Mouse (Mus musculus): ENCODE results near the gene Smim20. TPM values are rescaled to one million over a fixed set of nuclear protein-coding genes. Genes with fewer than 3 reads are reported as not detected.

The Smim20 gene
- 44.4 to 59.6 TPM (median 47.2 TPM) in 3 replicates for total RNA-seq (2017)

DNA sequence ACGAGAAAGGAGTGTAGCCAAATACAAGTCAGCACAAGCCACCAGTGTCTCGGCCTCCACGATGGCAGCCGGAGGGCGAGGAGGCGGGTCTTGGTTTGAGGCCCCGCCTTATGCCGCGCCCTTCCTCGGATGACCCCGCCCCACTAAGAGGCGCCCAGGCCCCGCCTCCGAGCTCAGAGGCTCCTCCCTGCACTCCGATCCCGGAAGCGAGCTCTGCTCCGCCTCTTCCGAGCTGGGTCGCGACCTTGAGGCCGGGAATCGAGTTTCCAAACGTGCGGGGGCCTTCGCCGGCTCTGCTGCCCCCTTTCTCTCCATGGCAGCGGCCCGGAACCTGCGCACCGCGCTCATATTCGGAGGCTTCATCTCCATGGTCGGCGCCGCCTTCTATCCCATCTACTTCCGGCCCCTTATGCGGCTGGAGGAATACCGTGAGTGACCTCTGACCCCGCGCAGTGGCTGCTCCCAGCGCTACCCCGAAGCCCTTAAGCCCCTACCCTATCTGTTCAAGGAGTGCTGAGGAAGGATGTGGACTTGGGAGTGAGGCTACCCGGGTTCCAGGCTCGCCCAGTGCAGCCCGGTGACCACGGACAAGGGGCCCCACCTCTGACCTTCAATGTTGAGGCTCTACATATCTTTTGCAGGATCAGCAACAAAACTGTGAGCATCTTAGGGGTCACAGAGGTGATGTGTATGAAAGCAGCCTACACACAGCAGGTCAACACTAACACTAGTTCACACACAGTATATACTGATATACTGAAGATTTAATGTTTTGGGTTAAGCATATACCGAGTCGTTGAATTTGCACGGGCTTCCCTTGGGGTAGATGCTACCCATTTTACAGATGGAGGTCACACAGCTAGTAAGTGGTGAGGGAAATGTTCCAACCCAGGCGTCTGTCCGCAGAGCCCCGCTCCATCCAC is at the start of gene Smim20:
Smim20 (plus strand) TSS at position 153 of the 923 bp plus-strand sequence.
- ATAC-seq (replicated peaks; ENCODE audit: insufficient number of reproducible peaks, low FRiP score, low TSS enrichment, poor library complexity, severe bottlenecking) = peak; percentile 94

DNA sequence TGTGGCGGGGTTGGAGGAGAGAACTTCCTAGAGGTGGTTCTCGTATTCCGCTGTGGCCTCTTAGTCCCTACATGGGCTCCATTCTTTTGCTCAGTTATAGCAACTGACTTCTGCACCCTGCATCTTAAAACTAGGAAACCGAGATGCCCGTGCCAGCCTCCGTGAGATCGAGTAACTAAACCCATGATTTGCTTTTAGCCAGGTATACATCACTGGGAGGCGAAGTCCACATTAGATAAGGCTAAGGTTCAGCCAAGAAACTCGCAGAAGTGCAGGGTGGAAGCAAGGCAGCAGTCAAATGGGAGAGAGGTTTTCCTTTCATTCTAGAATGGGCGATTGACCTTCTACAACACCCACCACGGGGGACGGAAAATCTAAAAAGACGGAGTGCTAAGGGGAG is 41.4 kb upstream of the Smim20 start:
- ATAC-seq (replicated peaks; ENCODE audit: insufficient number of reproducible peaks, low FRiP score, low TSS enrichment, poor library complexity, severe bottlenecking) = no peak

DNA sequence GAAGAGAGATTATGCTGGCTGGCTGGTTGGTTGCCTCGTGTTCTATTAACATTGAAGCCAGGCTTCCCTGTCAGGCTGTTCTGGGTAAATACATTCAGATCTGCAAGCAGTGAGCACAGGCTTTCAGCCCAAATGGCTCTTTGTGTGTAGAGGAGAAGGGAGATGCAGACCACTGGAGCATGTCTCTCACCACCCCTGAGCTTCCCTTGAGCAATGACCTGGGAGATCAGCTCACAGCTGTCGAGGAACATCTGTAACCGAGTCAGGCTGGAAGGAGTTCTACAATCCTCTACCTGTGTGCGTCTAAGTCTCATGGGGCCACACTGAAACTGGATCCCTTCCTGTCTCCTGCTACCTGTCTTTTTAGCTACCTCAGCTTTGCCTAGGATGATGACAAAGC is 36.3 kb upstream of the Smim20 start:
- ATAC-seq (replicated peaks; ENCODE audit: insufficient number of reproducible peaks, low FRiP score, low TSS enrichment, poor library complexity, severe bottlenecking) = no peak

DNA sequence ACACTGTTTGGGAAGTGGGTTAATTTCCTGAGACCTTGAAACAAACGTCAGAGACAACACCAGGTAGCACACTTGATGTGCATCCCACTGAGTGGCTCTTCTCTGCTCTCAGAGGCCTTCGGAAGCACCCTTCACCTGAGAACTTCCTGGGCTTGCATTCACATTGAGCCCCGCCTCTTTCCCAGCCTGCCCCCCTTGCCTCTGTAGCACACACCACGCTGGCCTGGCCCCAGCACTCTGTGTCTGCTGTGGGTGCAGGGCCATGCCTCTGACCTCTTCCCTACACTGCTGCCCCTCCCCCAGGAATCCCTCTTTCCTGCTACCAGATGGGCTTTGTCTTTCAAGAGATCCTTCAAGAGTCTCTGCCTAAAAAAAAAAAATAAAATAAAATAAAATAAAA is 31.3 kb upstream of the Smim20 start:
- ATAC-seq (replicated peaks; ENCODE audit: insufficient number of reproducible peaks, low FRiP score, low TSS enrichment, poor library complexity, severe bottlenecking) = no peak

DNA sequence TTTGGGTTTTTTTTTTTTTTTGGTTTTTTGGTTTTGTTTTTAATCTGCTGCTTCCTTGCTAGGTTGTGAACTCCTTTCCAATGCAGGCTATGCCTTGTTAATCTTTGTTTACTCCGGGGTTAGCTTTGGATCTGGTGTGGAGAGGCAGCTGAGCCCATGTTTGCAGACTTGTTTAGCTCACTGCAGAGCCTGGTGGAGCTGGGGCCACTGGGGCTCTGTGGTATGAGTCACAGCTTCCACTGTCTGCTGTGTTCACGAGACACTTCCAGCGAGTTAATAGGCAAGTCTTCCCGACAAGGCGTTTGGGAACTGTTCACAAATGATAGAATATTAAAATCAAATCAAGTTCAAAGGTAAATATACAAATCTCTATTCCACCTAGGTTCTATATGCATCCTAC is 30.7 kb upstream of the Smim20 start:
- no peak for ATAC-seq (replicated peaks; ENCODE audit: insufficient number of reproducible peaks, low FRiP score, low TSS enrichment, poor library complexity, severe bottlenecking)

DNA sequence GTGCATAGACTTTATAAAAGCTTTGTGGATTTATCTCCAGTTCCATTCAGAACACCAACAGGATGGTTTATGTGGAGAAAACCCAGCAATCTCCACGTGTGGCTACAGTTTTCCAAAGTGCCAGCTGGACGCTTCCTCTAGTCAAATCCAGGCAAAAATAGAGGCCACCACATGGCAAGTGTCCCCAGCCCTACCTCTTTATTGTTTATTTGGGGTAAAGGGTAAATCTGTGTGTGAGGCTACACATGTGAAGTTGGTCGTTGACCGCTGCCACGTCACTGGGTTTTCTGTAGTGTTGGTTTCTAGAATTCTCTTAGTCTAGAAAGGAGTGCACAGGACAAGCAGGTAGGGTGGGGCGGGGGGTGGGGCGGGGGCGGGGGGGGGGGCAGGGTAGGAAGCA is 30.1 kb upstream of the Smim20 start:
- ATAC-seq (replicated peaks; ENCODE audit: insufficient number of reproducible peaks, low FRiP score, low TSS enrichment, poor library complexity, severe bottlenecking) = no peak

DNA sequence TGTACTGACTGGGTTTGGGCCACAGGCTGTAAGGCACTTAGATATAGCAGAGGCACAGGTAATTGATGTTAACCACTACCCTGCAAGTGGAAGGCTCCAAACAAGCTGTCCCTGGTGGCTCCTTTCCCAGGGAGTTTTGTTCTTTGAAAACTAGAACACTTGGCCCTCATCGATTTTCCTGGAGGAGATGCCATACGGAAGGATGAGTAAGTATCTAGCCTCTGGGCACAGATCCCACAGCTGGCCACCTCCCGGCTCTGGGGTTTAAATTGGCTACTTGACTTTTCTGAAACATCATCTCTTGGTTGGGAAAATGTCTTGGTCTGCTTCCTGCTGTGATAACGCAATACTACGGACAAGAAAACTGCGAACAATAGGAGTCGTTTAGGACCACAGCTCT is 28.1 kb upstream of the Smim20 start:
- no peak for ATAC-seq (replicated peaks; ENCODE audit: insufficient number of reproducible peaks, low FRiP score, low TSS enrichment, poor library complexity, severe bottlenecking)

DNA sequence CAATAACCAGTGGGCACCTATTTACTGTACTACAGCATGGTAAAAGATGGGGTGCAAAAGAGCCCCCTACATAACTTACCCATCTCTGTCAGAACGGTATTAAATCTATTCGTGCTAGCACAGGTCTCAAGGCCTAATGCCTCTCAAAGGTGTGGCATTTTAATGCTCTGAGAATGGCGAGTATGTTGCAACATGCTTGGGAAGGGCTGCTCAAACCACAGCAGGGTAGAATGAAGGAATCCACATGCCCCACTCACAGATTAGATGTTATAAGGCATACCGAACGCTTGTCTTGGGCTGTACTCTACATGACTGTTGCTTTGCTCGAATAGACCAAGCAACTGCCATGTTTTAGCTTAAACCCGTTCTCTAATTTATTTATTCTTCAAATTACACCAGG is 27.7 kb upstream of the Smim20 start:
- ATAC-seq (replicated peaks; ENCODE audit: insufficient number of reproducible peaks, low FRiP score, low TSS enrichment, poor library complexity, severe bottlenecking) = no peak

DNA sequence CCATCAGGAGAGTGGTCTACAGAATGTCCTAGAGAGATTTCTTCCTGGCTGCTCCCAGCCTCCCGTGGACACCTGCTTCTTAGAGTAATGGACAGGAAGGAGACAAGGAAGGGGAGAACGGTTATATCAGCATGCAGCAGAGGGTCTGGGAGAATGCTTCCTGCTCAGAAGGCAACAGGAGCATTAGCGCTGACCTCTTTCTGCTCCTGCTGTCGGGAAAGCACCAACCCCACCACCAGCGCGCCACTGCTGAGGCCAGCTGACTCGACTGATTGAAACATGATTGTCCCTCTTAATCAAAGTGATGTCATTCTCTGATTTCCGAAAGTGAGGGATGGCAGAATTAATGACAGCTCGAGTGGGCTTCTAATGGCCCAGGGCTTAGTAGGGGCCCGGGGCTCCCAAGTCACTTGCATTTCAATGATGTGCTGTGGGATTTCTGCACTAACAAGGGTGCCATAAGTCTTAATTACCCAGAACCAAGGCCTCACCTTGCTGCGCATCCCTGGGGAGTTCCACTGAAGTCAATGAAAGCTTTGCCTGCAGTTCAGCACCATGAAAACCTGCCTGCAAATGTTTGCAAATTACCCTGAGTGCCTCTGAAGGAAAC is 26.9 kb upstream of the Smim20 start:
- no peak for ATAC-seq (replicated peaks; ENCODE audit: insufficient number of reproducible peaks, low FRiP score, low TSS enrichment, poor library complexity, severe bottlenecking)

DNA sequence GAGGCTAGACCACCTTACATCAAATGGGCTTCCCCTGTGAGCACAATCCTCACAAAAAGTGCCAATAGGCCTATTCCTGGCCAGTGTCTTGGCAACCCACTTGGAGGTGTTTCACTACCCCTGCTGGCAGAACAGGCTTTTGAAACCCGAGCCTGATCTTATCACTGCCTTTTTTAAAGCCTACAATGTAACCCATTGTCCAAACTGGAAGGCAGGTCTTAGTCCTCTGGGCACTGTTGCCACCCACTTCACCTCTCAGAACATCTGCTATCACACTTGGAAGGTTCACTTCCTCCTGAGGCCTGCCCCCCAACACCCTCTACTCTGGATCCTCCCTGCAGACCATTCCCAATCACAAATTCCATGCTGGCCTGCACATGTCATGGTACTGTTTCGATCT is 25.8 kb upstream of the Smim20 start:
- no peak for ATAC-seq (replicated peaks; ENCODE audit: insufficient number of reproducible peaks, low FRiP score, low TSS enrichment, poor library complexity, severe bottlenecking)

DNA sequence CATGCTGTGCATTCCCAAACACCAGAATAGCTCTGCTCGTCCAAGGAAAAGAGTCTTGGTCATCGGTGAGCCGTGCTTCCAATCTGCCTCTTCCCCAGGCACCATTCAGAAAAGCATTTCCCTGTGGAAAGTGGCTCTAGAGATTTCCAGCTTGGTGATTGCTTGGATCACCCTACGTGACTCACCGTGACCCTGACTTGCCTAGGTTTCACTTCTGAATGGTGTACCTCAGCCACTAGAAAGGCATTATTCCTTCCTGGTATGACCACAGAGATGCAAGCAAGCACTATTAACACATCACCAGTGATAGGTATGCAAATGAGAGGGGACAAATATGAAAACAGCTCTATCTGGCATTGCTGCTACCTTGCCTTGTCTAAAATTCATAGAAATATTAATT is 24.9 kb upstream of the Smim20 start:
- ATAC-seq (replicated peaks; ENCODE audit: insufficient number of reproducible peaks, low FRiP score, low TSS enrichment, poor library complexity, severe bottlenecking) = no peak

DNA sequence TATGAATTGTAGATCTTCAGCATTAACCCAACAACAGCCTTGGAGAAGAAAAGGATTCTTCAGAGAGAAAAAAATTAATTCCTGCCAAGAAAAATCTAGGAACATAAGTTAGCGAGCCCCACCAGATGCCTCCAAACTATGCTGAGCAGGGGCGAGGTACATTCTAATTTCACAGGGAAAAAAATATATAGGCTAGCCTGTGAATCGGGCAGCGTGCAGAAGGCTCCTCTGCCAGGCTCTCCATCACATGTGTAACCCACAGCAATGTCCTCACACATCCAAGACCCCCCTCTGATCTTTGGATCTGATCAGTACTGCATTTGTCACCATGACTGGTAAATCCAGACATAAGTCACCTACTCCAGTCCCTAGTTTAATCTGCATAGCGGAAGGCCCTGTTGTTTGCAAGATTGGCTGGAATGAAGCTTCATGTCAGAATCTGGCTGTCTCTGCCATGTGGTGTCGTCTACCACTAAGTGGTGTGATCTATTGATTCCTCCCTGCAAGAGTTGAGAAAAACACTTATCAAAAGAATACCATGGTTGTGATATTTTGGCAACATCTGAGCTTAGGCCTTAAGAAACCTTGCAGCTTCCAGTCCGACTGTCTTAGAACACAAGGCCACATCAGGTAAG is 23.9 kb upstream of the Smim20 start:
- no peak for ATAC-seq (replicated peaks; ENCODE audit: insufficient number of reproducible peaks, low FRiP score, low TSS enrichment, poor library complexity, severe bottlenecking)

DNA sequence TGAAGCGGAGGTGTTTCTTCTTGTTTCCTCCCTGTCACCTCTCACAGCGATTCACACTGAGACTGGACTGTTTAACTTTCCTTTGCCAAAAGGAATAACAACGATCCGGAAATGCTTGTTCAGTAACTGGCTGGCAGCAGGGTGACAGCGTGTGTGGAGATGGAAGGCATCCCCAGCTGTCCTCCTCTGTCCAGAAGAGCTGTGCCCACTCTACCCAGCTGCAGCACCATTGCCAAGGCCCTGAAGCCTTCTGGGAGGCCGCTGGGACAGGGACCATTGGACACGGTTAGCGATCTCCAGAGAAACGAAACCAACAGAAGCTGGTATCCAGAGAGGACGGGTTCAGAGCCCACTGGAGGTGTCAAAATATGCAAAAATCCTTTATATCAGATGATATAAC is 22.9 kb upstream of the Smim20 start:
- ATAC-seq (replicated peaks; ENCODE audit: insufficient number of reproducible peaks, low FRiP score, low TSS enrichment, poor library complexity, severe bottlenecking) = no peak

DNA sequence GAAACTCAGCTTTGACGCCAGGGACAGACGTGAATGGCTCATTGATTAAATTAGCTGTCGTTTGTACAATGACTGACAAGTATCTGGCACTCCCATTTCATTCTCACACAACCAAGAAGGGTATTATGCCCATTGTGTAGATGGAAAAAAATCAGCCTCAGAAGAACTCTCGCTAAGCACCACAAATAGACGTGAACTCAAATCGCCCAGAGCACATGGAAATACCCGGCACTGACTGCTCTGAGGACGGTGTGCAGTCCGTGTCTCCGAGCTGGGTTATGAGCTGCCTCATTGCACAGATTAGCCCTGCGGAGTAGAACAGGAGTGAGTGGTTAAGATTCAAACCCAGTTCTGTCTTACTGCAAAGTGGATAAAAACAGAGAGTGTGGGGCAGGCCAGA is 18.4 kb upstream of the Smim20 start:
- no peak for ATAC-seq (replicated peaks; ENCODE audit: insufficient number of reproducible peaks, low FRiP score, low TSS enrichment, poor library complexity, severe bottlenecking)

DNA sequence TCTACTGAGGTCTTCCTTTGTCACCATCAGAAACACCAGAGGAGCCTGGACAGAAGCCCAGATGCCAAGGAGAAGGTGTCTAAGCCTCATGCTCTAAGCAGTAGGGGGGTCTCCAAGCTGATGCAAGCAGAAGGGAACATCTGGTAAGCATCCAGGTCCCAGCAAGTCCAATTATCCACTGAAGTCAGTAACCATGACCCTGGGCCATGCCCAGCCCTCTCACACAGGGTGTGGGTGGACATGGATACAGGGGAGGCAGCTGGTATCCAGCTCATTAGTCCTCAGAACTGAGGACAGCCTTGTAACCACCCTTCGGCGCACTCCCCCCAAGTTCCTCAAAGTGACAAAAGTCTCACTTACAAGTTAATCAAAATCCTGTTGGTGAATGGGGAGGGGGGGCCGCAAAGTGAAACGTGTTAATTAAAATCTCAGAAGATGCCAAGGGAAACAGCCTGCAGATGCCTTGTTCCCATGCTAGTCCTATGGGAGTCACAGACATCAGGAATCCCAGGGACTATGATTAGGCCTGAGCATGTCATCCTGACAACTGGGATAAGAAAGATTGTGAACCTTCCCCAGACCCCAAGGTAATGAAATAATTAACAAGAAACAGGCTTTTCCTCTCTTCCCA is 17.3 kb upstream of the Smim20 start:
- no peak for ATAC-seq (replicated peaks; ENCODE audit: insufficient number of reproducible peaks, low FRiP score, low TSS enrichment, poor library complexity, severe bottlenecking)

DNA sequence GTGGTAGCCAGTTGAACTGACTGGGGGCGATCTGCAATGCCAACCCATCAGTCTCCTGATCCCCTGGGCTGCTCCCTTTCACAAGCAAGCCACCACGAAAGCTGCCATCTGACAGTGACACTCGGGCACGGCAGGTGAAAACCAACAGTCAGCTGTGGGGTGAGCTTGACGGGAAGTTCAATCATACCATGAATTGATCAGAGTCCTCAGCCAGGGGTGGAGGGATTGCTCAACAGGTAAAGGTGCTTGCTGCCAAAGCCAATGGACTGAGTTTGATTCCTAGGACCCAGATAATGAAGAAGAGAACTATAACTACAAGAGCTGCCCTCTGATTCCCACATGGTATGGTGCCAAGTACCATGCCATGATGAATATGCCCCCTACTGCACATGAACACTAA is 12.7 kb upstream of the Smim20 start:
- ATAC-seq (replicated peaks; ENCODE audit: insufficient number of reproducible peaks, low FRiP score, low TSS enrichment, poor library complexity, severe bottlenecking) = no peak

DNA sequence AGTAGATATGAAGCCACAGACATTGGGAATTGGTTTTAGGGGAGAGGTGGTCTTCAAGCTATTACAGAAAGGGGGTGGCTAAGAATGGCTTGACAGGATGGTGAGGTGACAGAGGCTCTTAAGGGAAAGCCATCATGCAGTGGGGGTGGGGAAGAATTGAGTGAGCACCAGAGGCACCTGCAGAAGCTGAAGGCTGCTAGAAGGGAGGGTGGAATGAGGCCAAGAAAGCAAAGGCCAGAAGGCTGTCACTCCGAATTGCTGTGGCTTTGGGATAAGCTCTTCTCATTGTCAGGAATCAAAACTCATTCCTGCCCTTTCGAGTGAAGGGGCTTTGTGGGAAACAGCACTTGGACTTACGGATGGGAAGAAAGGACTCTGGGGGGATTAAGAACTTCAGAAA is 12.1 kb upstream of the Smim20 start:
- ATAC-seq (replicated peaks; ENCODE audit: insufficient number of reproducible peaks, low FRiP score, low TSS enrichment, poor library complexity, severe bottlenecking) = no peak

DNA sequence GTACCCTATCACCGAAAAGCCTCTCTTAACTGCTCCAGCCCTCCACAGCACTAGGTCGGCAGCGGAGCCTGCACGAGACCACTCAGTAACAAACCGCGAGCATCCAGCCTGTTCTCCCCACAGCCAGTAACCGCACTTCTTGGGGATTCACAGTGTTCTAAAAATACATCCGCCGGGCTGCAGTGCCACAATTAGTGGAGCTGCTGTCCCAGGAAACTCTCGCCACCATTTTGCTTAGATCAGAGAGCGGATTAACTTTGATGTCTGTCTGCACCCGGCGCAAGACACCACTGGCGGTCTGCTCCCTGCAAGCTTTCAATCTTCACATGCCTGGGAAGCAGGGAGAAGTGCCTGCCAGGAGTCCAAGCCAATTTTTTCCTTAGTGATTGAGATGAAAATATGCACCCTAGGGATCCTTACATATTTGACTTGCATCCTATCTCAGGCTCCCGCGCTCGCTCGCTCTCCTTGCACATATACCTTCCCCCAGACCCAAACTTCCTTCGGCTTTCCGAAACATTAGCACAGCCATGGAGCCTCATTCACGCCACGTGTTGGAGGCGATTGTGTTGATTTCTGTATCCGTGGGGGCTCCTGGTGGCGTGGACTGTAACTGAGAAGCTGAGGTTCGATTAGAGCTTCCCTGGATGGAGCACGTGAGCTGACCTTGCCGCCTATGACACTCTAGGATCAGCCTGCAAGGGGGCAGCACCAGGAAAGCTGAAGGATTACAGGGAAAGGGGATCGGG is 8.7 kb upstream of the Smim20 start:
- no peak for ATAC-seq (replicated peaks; ENCODE audit: insufficient number of reproducible peaks, low FRiP score, low TSS enrichment, poor library complexity, severe bottlenecking)

DNA sequence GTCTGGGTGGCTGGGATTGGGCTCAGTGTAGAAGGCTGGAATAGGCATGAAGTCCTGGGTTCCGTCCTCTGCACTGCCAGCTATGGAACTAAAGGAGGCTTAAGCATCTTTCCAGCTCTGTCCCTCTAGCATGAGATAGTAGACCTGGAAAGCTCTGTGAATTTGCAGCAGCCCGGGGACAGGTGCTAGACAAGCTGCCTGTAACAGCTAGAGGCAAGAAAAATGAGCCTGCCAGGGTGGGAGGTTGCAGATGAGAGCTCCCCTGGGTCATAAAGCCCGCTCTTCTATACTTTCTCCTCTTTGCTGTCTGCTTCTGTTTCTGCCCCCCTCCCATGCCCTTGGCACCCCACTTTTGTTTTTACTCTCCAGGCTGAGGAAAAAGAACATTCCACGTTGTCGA is 7.0 kb upstream of the Smim20 start:
- no peak for ATAC-seq (replicated peaks; ENCODE audit: insufficient number of reproducible peaks, low FRiP score, low TSS enrichment, poor library complexity, severe bottlenecking)
